Mouse (Mus musculus) midbrain, embryonic 10.5 days (tissue): ENCODE data around the gene Olfr452. TPM values are rescaled to one million over a fixed set of nuclear protein-coding genes. Genes with fewer than 3 reads are reported as not detected.

Experiments
- polyA plus RNA-seq: library from polyadenylated mRNA; unstranded; fragments of >200 nt; fragmentation: Nextera tagmentation; extraction: Ambion mirVana; gene quantifications from 2 replicates; pipeline ENCODE4 v1.2.1, GENCODE M21; 2016

Gene Olfr452
- polyA plus RNA-seq, 1 experiment from 2014 or later, result not detected

Other genes with a start within 250 kb of the Olfr452 start
- gene Olfr455, start 237.5 kb upstream of the Olfr452 start, polyA plus RNA-seq, result not detected in 2 replicates
- gene Tcaf3, start 187.4 kb upstream of the Olfr452 start, polyA plus RNA-seq, result not detected in 2 replicates
- 3.9 and 4.2 TPM in 2 replicates for gene Tcaf2, start 139.8 kb upstream of the Olfr452 start, polyA plus RNA-seq
- gene Tcaf1, start 75.0 kb upstream of the Olfr452 start, polyA plus RNA-seq, result 106 and 146 TPM in 2 replicates
- gene Olfr453, start 45.7 kb upstream of the Olfr452 start, polyA plus RNA-seq, result not detected in 2 replicates
- not detected in 2 replicates for gene Olfr38, start 28.7 kb upstream of the Olfr452 start, polyA plus RNA-seq
- gene Olfr450, start 26.8 kb downstream of the Olfr452 start, polyA plus RNA-seq, result not detected in 2 replicates
- not detected in 2 replicates for gene Olfr449, start 49.3 kb downstream of the Olfr452 start, polyA plus RNA-seq
- not detected in 2 replicates for gene Olfr448, start 105.3 kb downstream of the Olfr452 start, polyA plus RNA-seq
- not detected in 2 replicates for gene Olfr447, start 123.8 kb downstream of the Olfr452 start, polyA plus RNA-seq
- not detected in 2 replicates for gene Olfr446, start 136.3 kb downstream of the Olfr452 start, polyA plus RNA-seq
- not detected in 2 replicates for gene Olfr444, start 164.0 kb downstream of the Olfr452 start, polyA plus RNA-seq